ENCODE assay signal across 10 mouse cellular contexts in the genomic region with DNA sequence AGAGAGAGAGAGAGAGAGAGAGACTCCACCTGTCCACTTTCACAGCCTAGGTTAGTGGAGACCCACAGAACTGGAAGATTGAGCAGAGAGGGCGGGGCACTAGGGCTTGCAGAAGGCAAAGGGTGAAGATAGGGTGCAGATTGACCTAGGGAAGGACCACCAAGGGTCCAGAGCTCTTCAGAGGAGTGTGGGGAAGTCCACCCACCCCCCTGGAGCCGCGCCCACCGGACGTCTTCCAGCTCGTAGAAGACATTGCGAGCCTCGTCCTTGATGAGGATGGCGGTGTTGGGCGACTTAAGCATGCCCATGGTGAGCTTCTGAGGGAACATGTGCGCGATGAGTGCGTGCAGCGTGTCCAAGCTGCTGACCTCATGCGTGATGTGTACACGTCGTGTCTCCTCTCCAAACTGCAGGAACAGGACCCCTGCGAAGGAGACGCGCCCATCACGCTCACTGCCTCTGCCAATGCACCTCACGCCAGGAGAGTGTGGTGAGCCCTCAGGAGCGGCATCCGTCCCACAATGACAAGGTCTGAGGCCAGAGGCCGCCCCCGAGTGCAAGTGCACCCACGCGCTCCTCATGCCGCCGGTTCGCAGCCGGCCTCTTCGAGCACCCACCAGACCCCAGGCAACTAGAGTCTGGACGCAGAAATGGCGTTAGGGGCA. TPM values are rescaled to one million over a fixed set of nuclear protein-coding genes. Genes with fewer than 3 reads are reported as not detected.
DNase-seq lines count a peak whose midpoint lies in the region; ATAC-seq lines count a peak whose summit lies in the region.
"Had no signal": no experiment of that assay in that cellular context is flagged by ENCODE, and none has a peak within 500 bp of the region (broad histone marks: within the 10 kb centered on the region; RNA-seq: fewer than 3 reads in every experiment).

No protein-coding gene starts in this region.

- no peak for ATAC-seq in cerebellum, adult (ENCODE audit: insufficient number of reproducible peaks, low FRiP score, low TSS enrichment)
- ATAC-seq in neural tube, embryonic 11.5 days (ENCODE audit: insufficient read depth, low FRiP score, low TSS enrichment): no peak
- ATAC-seq in limb, embryonic 11.5 days (ENCODE audit: insufficient number of reproducible peaks, low FRiP score, low TSS enrichment, low read depth): no peak
- ATAC-seq in erythroblast, adult 5-6 weeks (replicated peaks; ENCODE audit: low FRiP score, poor library complexity, severe bottlenecking): no peak

- no peak overlapping the region for H3K27ac ChIP-seq in neural tube, embryonic 11.5 days (ENCODE audit: low read depth, low read length)
- no peak overlapping the region for H3K27ac ChIP-seq in limb, embryonic 11.5 days (replicated peaks; ENCODE audit: low read depth, low read length)
- H3K27ac ChIP-seq: macrophage had no signal

- DNase-seq in cerebellum, adult 11-12 months: peak; percentile 80
- no peak for DNase-seq in neural tube, embryonic 11.5 days (ENCODE audit: low spot score)
- DNase-seq in neural tube, embryonic 10.5 days (ENCODE audit: extremely low spot score, low spot score): no peak
- DNase-seq in limb, embryonic 11.5 days (ENCODE audit: low spot score): no peak
- DNase-seq in thymus, postnatal 36 days: no peak
- DNase-seq in left cerebral cortex, postnatal 14 days (ENCODE audit: low spot score in 2 of 2): no peak

- H3K4me2 ChIP-seq in neural tube, embryonic 11.5 days (ENCODE audit: low read depth): no peak overlapping the region; the same call in 1 of the 2 replicates
- peak overlapping the region; percentile 88 for H3K4me2 ChIP-seq in limb, embryonic 11.5 days (ENCODE audit: low read depth, severe bottlenecking)

- intact Hi-C loops in left cerebral cortex, postnatal 14 days (cut with DNase I): no loop called here

- 10% methylated on average over 35 of the region's 35 CpGs for WGBS in neural tube, embryonic 11.5 days
- WGBS in limb, embryonic 11.5 days: 10% methylated on average over 35 of the region's 35 CpGs

- peaks cover 34% of the 10 kb centered on the region for H3K4me1 ChIP-seq in neural tube, embryonic 11.5 days (ENCODE audit: control insufficient read depth, insufficient read depth, low read length)
- peaks cover 20% of the 10 kb centered on the region for H3K4me1 ChIP-seq in limb, embryonic 11.5 days (ENCODE audit: control insufficient read depth, insufficient read depth, low read length)

- no peaks in the 10 kb centered on the region for H3K9me3 ChIP-seq in neural tube, embryonic 11.5 days (ENCODE audit: control insufficient read depth, low read length)
- no peaks in the 10 kb centered on the region; the same call in 1 of the 2 replicates for H3K9me3 ChIP-seq in limb, embryonic 11.5 days (ENCODE audit: control insufficient read depth, low read length)

- 0 out of 2 replicates have a peak overlapping the region, but pooled peaks have one; percentile 10 for H3K4me3 ChIP-seq in neural tube, embryonic 11.5 days (ENCODE audit: low read depth, low read length)
- H3K4me3 ChIP-seq in limb, embryonic 11.5 days (ENCODE audit: low read depth, low read length): peak overlapping the region; percentile 34

- no peaks in the 10 kb centered on the region for H3K36me3 ChIP-seq in neural tube, embryonic 11.5 days (ENCODE audit: control insufficient read depth, insufficient read depth, low read length)
- no peaks in the 10 kb centered on the region for H3K36me3 ChIP-seq in limb, embryonic 11.5 days (ENCODE audit: control insufficient read depth, insufficient read depth, low read length)

- H3K9ac ChIP-seq in neural tube, embryonic 11.5 days (ENCODE audit: low read length): no peak overlapping the region
- no peak overlapping the region for H3K9ac ChIP-seq in limb, embryonic 11.5 days (ENCODE audit: low read length)

- peaks cover 65% of the 10 kb centered on the region for H3K27me3 ChIP-seq in neural tube, embryonic 11.5 days (ENCODE audit: control insufficient read depth, insufficient read depth, low read length)
- H3K27me3 ChIP-seq in limb, embryonic 11.5 days (ENCODE audit: control insufficient read depth, insufficient read depth, low read length): peaks cover 63% of the 10 kb centered on the region

RNA-seq across cellular contexts. Expression of a gene that starts 36.1 kb away (rescaled TPM):
- not detected in 2 replicates for polyA plus RNA-seq in neural tube, embryonic 11.5 days (2014; fragmentation: Nextera tagmentation; extraction: Ambion mirVana)
- polyA plus RNA-seq in limb, embryonic 11.5 days (2014; fragmentation: Nextera tagmentation; extraction: Ambion mirVana): 0.13 TPM in 1 of 2 replicates, not detected in the other
- total RNA-seq in left cerebral cortex, postnatal 14 days (2021): under 1 TPM in 1 of 2 experiments, not detected in 1; 0.23 TPM
- total RNA-seq in erythroblast, adult 5-6 weeks (2015; ENCODE audit: low replicate concordance): not detected in 2 replicates
- total RNA-seq in erythroblast, adult 5-6 weeks (2017; ENCODE audit: low replicate concordance): not detected in 2 replicates
- total RNA-seq: hematopoietic stem cell, adult 5-6 weeks had no signal
- polyA plus RNA-seq: macrophage had no signal

RNA-seq across cellular contexts. Expression of a gene that starts 39.8 kb away (rescaled TPM):
- 2.5 and 2.6 TPM in 2 replicates for polyA plus RNA-seq in neural tube, embryonic 11.5 days (2014; fragmentation: Nextera tagmentation; extraction: Ambion mirVana)
- 0.28 and 0.34 TPM in 2 replicates for polyA plus RNA-seq in limb, embryonic 11.5 days (2014; fragmentation: Nextera tagmentation; extraction: Ambion mirVana)
- 100 to 1,000 TPM; 341 to 382 TPM for total RNA-seq in left cerebral cortex, postnatal 14 days (2021)
- not detected in 2 replicates for total RNA-seq in erythroblast, adult 5-6 weeks (2015; ENCODE audit: low replicate concordance)
- total RNA-seq in erythroblast, adult 5-6 weeks (2017; ENCODE audit: low replicate concordance): not detected in 2 replicates
- total RNA-seq: hematopoietic stem cell, adult 5-6 weeks had no signal

Comparison
In these comparisons a context has a peak if more than half of its experiments do, and no peak if none do; other contexts are left out.
1. RNA of a gene that starts 39.8 kb away (total RNA-seq): 341 to 382 TPM in left cerebral cortex, postnatal 14 days; not detected in erythroblast, adult 5-6 weeks; every median in the first group is over 100 times any median in the second.